Mouse (Mus musculus): ENCODE measurements at regions not wholly inside any gene's neighbourhood (a gene's known extent, or its start where the extent isn't known, plus 50 kb on each side); places are given as distances from the start of the nearest gene placed in this dataset.

- TF ChIP-seq POLR2A (IDR thresholded peaks at IDR 0.05; ENCODE audit: insufficient read depth, low read depth, low read length) (no peak), CTCF (IDR thresholded peaks at IDR 0.05; ENCODE audit: insufficient read depth, low read depth, low read length) (no peak)
Observed at GRCm38 (mm10) chr17:44443460-44443859, 255.1 kb downstream of the Clic5 start.

Measured in olfactory bulb, adult 2 months (tissue).